Mouse (Mus musculus) liver, embryonic 14.5 days (tissue): Measurements from ENCODE around the gene Gstp2.

ENCODE experiments used
- CTCF ChIP-seq: IDR thresholded peaks from 2 replicates; pipeline ENCODE4 v1.5.1; 2016; ENCODE audit warnings: antibody characterized with exemption, low read depth, control low read depth
- EP300 ChIP-seq: IDR thresholded peaks from 2 replicates; pipeline ENCODE4 v1.6.1; 2016; ENCODE audit warnings: antibody characterized with exemption, low read depth

DNA sequence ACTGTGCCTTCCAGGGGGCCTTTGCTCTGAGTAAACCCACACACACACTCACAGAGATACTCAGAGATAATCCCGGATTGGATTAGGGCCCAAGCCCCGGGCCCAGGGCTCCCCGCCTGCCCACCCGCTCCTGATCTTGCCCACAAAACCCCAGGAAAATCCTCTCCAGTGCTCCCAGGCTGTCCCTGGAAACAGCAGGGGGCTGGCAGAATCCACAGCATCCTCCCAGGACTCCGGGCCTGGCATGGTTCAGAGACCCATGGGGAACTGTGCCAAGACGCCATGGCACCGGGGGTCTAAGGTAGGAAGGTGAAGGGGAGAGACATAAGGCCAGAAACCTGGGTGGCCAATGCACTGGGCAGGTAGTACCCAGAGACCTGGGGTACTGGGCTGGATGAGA lies 37.5 kb upstream of the Gstp2 start:
- TF ChIP-seq CTCF (no peak), EP300 (no peak)
